Mouse (Mus musculus) left cerebral cortex, adult 2 months (tissue): Measurements from ENCODE around the gene Olfr716. TPM values are rescaled to one million over a fixed set of nuclear protein-coding genes. Genes with fewer than 3 reads are reported as not detected.
"Not testable (repeated sequence)": the region's sequence is repeated elsewhere in the genome, so short reads cannot be mapped to it uniquely, and the experiment has no call there.

Source experiments
- DNase-seq, 2 experiments: peaks; one replicate each; pipeline ENCODE4 v3.0.0; 2021 to 2022; ENCODE audit warnings: low spot score in 2 of 2, mixed read lengths in 1 of 2; ENCODE audit errors: extremely low spot score in 1 of 2
- H3K27ac ChIP-seq: fragments of 200-600 bp; 2 replicates; pipeline ENCODE4 v1.8.1; 2022
- H3K4me3 ChIP-seq: fragments of 200-600 bp; 2 replicates; pipeline ENCODE4 v1.8.1; 2022
- CTCF ChIP-seq: fragments of 200-600 bp; IDR thresholded peaks from 2 replicates; pipeline ENCODE4 v1.8.1; 2022; ENCODE audit warnings: antibody characterized with exemption, mild to moderate bottlenecking, moderate library complexity
- intact Hi-C: fragments of 180-260 bp; cut with DNase I; formaldehyde crosslinking; loops from one replicate; pipeline ENCODE4 v1.15.1; 2025
- long read RNA-seq, 2 experiments: library from polyadenylated mRNA; stranded (forward); transcript quantifications; one replicate each; pipeline ENCODE4 v2.0.0; 2021; ENCODE audit warnings: borderline mapping rate in 2 of 2
- total RNA-seq, 2 experiments: library from RNA; stranded (reverse); gene quantifications; 2 replicates each; pipeline ENCODE4 v1.2.3; 2021

The Olfr716 gene
- not detected for total RNA-seq
- long read RNA-seq, experiment 1: 0 reads
- long read RNA-seq, experiment 2: 0 reads

DNA sequence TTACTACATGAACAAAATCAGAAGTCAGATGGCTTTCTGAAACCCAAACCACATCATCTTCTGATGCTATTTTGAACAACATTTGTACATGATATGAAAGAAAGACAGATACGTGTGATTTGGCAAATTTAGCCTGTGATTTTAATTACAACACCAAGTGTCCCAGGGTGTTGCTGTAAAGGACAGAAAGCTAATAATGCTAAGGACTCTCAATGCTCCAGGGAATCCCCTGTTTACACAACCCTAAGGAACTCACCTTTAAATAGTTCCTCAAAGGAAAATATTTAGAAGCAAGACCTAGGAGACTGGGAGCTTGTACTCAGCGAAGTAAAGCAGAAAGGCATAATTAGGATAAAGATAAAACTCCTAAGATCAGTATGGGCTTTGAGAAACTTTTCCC, at the start of gene Olfr716:
TSS of gene Olfr716 (plus strand) at position 301 of the 400 bp plus-strand sequence.
- intact Hi-C loops, H3K27ac ChIP-seq, H3K4me3 ChIP-seq, DNase-seq: not testable (repeated sequence)

DNA sequence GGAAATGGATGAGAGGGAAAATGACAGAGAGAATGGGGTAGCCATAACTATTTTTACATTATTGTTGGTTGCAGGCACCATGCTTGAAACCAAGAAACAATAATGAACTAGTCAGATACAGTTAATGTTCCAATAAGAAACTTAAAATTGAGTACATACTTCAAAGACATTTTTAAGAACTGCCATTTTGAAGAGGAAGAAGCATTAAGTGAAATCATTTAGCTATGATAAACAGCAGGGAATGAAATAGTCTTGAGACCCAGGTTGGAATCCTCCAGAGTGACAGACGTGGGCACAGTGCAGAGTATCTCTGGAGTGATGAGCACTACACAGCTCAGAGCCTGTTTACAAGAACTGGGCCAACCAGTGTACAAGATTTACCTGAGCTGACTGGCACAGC, 45.2 kb upstream of the Olfr716 start, which contains the start of gene Olfr17:
TSS of gene Olfr17 (plus strand) at position 301 of the 400 bp plus-strand sequence.
- Histone ChIP-seq H3K27ac (no peak within 1 kb of the TSS), H3K4me3 (no peak within 1 kb of the TSS)
- no peak for TF ChIP-seq CTCF
- no peak for DNase-seq
- intact Hi-C loops: no loop called here

GRCm38 (mm10) chr7:107110269-107110668, 27.9 kb upstream of the Olfr716 start, which contains the start of gene Olfr715b:
TSS of gene Olfr715b (minus strand) at chr7:107110369.
- H3K4me3 ChIP-seq, DNase-seq, intact Hi-C loops: not testable (repeated sequence)

GRCm38 (mm10) chr7:107130983-107131382, 7.1 kb upstream of the Olfr716 start, which contains the start of gene Olfr715:
TSS of gene Olfr715 (minus strand) at chr7:107131083.
- H3K4me3 ChIP-seq, DNase-seq, H3K27ac ChIP-seq, intact Hi-C loops: not testable (repeated sequence)

More at GRCm38 (mm10) chr7:107110269-107110668, 27.9 kb upstream of the Olfr716 start, which contains the start of gene Olfr715b:
- H3K27ac ChIP-seq: not testable (repeated sequence)

DNA sequence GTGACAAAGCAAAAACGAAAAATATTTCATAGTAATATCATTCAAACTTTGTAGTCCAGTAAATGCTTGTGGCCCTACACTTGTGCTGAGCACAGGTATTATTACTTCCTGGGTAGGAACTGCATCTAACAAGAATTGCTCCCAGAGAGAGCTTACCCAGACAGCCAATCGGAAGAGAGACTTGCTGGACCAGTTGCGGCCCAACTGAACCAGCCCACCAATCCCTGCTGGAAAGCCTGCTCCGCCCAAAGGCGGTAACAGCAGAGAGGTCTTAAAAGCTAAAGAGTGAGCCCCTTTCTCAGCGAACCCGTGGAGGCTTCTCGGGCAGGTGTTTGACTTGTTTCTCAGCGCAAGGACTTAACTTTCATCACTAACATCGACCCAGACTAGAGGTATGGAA, 28.6 kb downstream of the Olfr716 start, which contains the start of gene Nlrp14:
TSS of gene Nlrp14 (plus strand) at position 301 of the 400 bp plus-strand sequence.
- intact Hi-C loops: no loop called here
- Histone ChIP-seq H3K27ac (no peak within 1 kb of the TSS), H3K4me3 (no peak within 1 kb of the TSS)
- DNase-seq: no peak
- no peak for TF ChIP-seq CTCF

DNA sequence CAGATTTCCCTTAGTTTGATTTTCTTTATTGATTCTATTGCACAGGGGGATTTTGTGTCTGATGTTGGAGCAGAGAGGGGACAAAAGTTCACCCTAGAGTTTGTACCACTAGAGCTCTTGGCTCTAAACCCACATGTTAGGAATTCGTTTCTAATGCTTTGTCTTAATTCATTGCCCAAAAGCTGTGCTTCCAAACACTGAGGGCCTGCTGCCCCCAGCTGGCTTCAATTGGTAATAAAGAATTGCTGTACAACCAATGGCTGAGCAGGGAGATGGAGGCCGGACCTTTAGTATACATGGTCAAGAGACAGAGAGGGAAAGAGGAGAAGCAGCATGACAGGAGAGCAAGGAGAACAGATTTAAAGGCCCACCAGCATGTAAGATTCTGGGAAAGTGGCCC, 42.3 kb downstream of the Olfr716 start:
- intact Hi-C loops: no loop called here
- TF ChIP-seq CTCF: no peak
- no peak overlapping the region for H3K27ac ChIP-seq
- no peak overlapping the region for H3K4me3 ChIP-seq
- no peak for DNase-seq

Other genes starting within 250 kb of the Olfr716 start
- gene Olfr707, start 237.1 kb upstream of the Olfr716 start, total RNA-seq: not detected
- not detected for gene Olfr1532-ps1, start 230.3 kb upstream of the Olfr716 start, total RNA-seq
- gene Olfr709-ps1, start 206.1 kb upstream of the Olfr716 start, total RNA-seq: not detected
- gene Olfr710, start 190.0 kb upstream of the Olfr716 start, total RNA-seq: not detected
- gene Olfr6, start 174.4 kb upstream of the Olfr716 start, total RNA-seq: not detected
- gene Olfr711, start 162.9 kb upstream of the Olfr716 start, total RNA-seq: not detected
- gene Olfr2, start 132.3 kb upstream of the Olfr716 start, total RNA-seq: not detected
- not detected for gene Olfr713, start 107.2 kb upstream of the Olfr716 start, total RNA-seq
- gene Olfr714, start 67.3 kb upstream of the Olfr716 start, total RNA-seq: not detected
- not detected for gene Olfr17, start 45.1 kb upstream of the Olfr716 start, total RNA-seq
- gene Olfr715b, start 28.0 kb upstream of the Olfr716 start, total RNA-seq: not detected
- not detected for gene Olfr715, start 7.2 kb upstream of the Olfr716 start, total RNA-seq
- not detected for gene Nlrp14, start 28.7 kb downstream of the Olfr716 start, total RNA-seq
- gene Rbmxl2, start 71.1 kb downstream of the Olfr716 start, total RNA-seq: not detected
- 10 to 100 TPM in 1 of 2 experiments, 1 to 10 TPM in 1; 8.3 to 10.8 TPM for gene Syt9, start 232.4 kb downstream of the Olfr716 start, total RNA-seq